Mouse (Mus musculus): ENCODE measurements around the gene Acr. TPM values are rescaled to one million over a fixed set of nuclear protein-coding genes. Genes with fewer than 3 reads are reported as not detected.

Acr gene
- not detected for total RNA-seq (2018; cell fraction: chromatin; rRNA removed)
- not detected for total RNA-seq (2018; cell fraction: cytosol; rRNA removed)
- not detected for total RNA-seq (2018; cell fraction: nucleus; rRNA removed)
- polyA plus RNA-seq (2018) = not detected in 3 replicates

GRCm38 (mm10) chr15:89568114-89568513, at the start of gene Acr:
Gene Acr (plus strand): TSS chr15:89568326.
- Histone ChIP-seq H3K27ac (no peak within 1 kb of the TSS), H3K4me3 (ENCODE audit: inconsistent target) (no peak within 1 kb of the TSS), H3K79me2 (ENCODE audit: inconsistent target) (no peaks in the 10 kb centered on the region), H3K36me3 (ENCODE audit: inconsistent target) (no peaks in the 10 kb centered on the region)
- WGBS (ENCODE audit: missing documents) = 91% methylated on average over 6 of the region's 6 CpGs

- 96% methylated on average over 7 of the region's 7 CpGs for WGBS (ENCODE audit: missing documents)
Measured at GRCm38 (mm10) chr15:89521951-89522350, 46.2 kb upstream of the Acr start.

GRCm38 (mm10) chr15:89522566-89523282, 45.4 kb upstream of the Acr start:
- WGBS (ENCODE audit: missing documents) = 83% methylated on average over 10 of the region's 10 CpGs
- no peak overlapping the region for H3K27ac ChIP-seq
- H3K36me3 ChIP-seq (ENCODE audit: inconsistent target) = no peaks in the 10 kb centered on the region
- no peaks in the 10 kb centered on the region for H3K79me2 ChIP-seq (ENCODE audit: inconsistent target)
- H3K4me3 ChIP-seq (ENCODE audit: inconsistent target) = no peak overlapping the region

More at GRCm38 (mm10) chr15:89521951-89522350, 46.2 kb upstream of the Acr start:
- Histone ChIP-seq H3K27ac (no peak overlapping the region), H3K36me3 (ENCODE audit: inconsistent target) (no peaks in the 10 kb centered on the region), H3K79me2 (ENCODE audit: inconsistent target) (no peaks in the 10 kb centered on the region), H3K4me3 (ENCODE audit: inconsistent target) (no peak overlapping the region)

- no peaks in the 10 kb centered on the region for H3K79me2 ChIP-seq (ENCODE audit: inconsistent target)
- WGBS (ENCODE audit: missing documents) = 68% methylated on average over 12 of the region's 47 CpGs
Measured at GRCm38 (mm10) chr15:89523283-89523832, 44.8 kb upstream of the Acr start.

GRCm38 (mm10) chr15:89524001-89524571, 44.0 kb upstream of the Acr start:
- Histone ChIP-seq H3K79me2 (ENCODE audit: inconsistent target) (no peaks in the 10 kb centered on the region), H3K4me3 (ENCODE audit: inconsistent target) (no peak overlapping the region), H3K36me3 (ENCODE audit: inconsistent target) (no peaks in the 10 kb centered on the region), H3K27ac (no peak overlapping the region)
- 86% methylated on average over 33 of the region's 52 CpGs for WGBS (ENCODE audit: missing documents)

More at GRCm38 (mm10) chr15:89523283-89523832, 44.8 kb upstream of the Acr start:
- no peak overlapping the region for H3K27ac ChIP-seq
- H3K36me3 ChIP-seq (ENCODE audit: inconsistent target) = no peaks in the 10 kb centered on the region
- H3K4me3 ChIP-seq (ENCODE audit: inconsistent target) = no peak overlapping the region

GRCm38 (mm10) chr15:89524611-89525415, 43.3 kb upstream of the Acr start:
- H3K36me3 ChIP-seq (ENCODE audit: inconsistent target) = no peaks in the 10 kb centered on the region

GRCm38 (mm10) chr15:89525464-89525863, 42.7 kb upstream of the Acr start:
- WGBS (ENCODE audit: missing documents) = 95% methylated on average over 8 of the region's 8 CpGs
- Histone ChIP-seq H3K79me2 (ENCODE audit: inconsistent target) (no peaks in the 10 kb centered on the region), H3K36me3 (ENCODE audit: inconsistent target) (no peaks in the 10 kb centered on the region)

More at GRCm38 (mm10) chr15:89524611-89525415, 43.3 kb upstream of the Acr start:
- no peak overlapping the region for H3K4me3 ChIP-seq (ENCODE audit: inconsistent target)
- no peak overlapping the region for H3K27ac ChIP-seq
- 91% methylated on average over 8 of the region's 8 CpGs for WGBS (ENCODE audit: missing documents)
- H3K79me2 ChIP-seq (ENCODE audit: inconsistent target) = no peaks in the 10 kb centered on the region

GRCm38 (mm10) chr15:89525896-89526295, 42.2 kb upstream of the Acr start:
- H3K79me2 ChIP-seq (ENCODE audit: inconsistent target) = no peaks in the 10 kb centered on the region
- H3K27ac ChIP-seq = no peak overlapping the region
- WGBS (ENCODE audit: missing documents) = 58% methylated on average over 7 of the region's 7 CpGs
- no peaks in the 10 kb centered on the region for H3K36me3 ChIP-seq (ENCODE audit: inconsistent target)
- no peak overlapping the region for H3K4me3 ChIP-seq (ENCODE audit: inconsistent target)

More at GRCm38 (mm10) chr15:89525464-89525863, 42.7 kb upstream of the Acr start:
- no peak overlapping the region for H3K4me3 ChIP-seq (ENCODE audit: inconsistent target)
- no peak overlapping the region for H3K27ac ChIP-seq

- Histone ChIP-seq H3K36me3 (ENCODE audit: inconsistent target) (no peaks in the 10 kb centered on the region), H3K4me3 (ENCODE audit: inconsistent target) (no peak overlapping the region), H3K27ac (no peak overlapping the region), H3K79me2 (ENCODE audit: inconsistent target) (no peaks in the 10 kb centered on the region)
- WGBS (ENCODE audit: missing documents) = 89% methylated on average over 19 of the region's 19 CpGs
Measured at GRCm38 (mm10) chr15:89526776-89527325, 41.3 kb upstream of the Acr start.

- Histone ChIP-seq H3K79me2 (ENCODE audit: inconsistent target) (no peaks in the 10 kb centered on the region), H3K4me3 (ENCODE audit: inconsistent target) (no peak overlapping the region), H3K36me3 (ENCODE audit: inconsistent target) (no peaks in the 10 kb centered on the region), H3K27ac (no peak overlapping the region)
- 94% methylated on average over 7 of the region's 7 CpGs for WGBS (ENCODE audit: missing documents)
Measured at GRCm38 (mm10) chr15:89527466-89527865, 40.7 kb upstream of the Acr start.

- WGBS (ENCODE audit: missing documents) = 90% methylated on average over 18 of the region's 18 CpGs
- Histone ChIP-seq H3K27ac (no peak overlapping the region), H3K36me3 (ENCODE audit: inconsistent target) (no peaks in the 10 kb centered on the region), H3K79me2 (ENCODE audit: inconsistent target) (no peaks in the 10 kb centered on the region), H3K4me3 (ENCODE audit: inconsistent target) (no peak overlapping the region)
Measured at GRCm38 (mm10) chr15:89528201-89528850, 39.8 kb upstream of the Acr start.

- 96% methylated on average over 10 of the region's 10 CpGs for WGBS (ENCODE audit: missing documents)
- Histone ChIP-seq H3K36me3 (ENCODE audit: inconsistent target) (no peaks in the 10 kb centered on the region), H3K27ac (no peak overlapping the region), H3K4me3 (ENCODE audit: inconsistent target) (no peak overlapping the region), H3K79me2 (ENCODE audit: inconsistent target) (no peaks in the 10 kb centered on the region)
Measured at GRCm38 (mm10) chr15:89528923-89529322, 39.2 kb upstream of the Acr start.

- no peak overlapping the region for H3K27ac ChIP-seq
- no peaks in the 10 kb centered on the region for H3K36me3 ChIP-seq (ENCODE audit: inconsistent target)
- no peak overlapping the region for H3K4me3 ChIP-seq (ENCODE audit: inconsistent target)
- 40% methylated on average over 4 of the region's 4 CpGs for WGBS (ENCODE audit: missing documents)
- H3K79me2 ChIP-seq (ENCODE audit: inconsistent target) = no peaks in the 10 kb centered on the region
Measured at GRCm38 (mm10) chr15:89530336-89530735, 37.8 kb upstream of the Acr start.

GRCm38 (mm10) chr15:89531399-89531798, 36.7 kb upstream of the Acr start:
- Histone ChIP-seq H3K4me3 (ENCODE audit: inconsistent target) (no peak overlapping the region), H3K27ac (no peak overlapping the region), H3K36me3 (ENCODE audit: inconsistent target) (no peaks in the 10 kb centered on the region), H3K79me2 (ENCODE audit: inconsistent target) (no peaks in the 10 kb centered on the region)
- 93% methylated on average over 5 of the region's 5 CpGs for WGBS (ENCODE audit: missing documents)
